Mouse (Mus musculus): Measurements from ENCODE around the gene Plekha6.

The Plekha6 gene

DNA sequence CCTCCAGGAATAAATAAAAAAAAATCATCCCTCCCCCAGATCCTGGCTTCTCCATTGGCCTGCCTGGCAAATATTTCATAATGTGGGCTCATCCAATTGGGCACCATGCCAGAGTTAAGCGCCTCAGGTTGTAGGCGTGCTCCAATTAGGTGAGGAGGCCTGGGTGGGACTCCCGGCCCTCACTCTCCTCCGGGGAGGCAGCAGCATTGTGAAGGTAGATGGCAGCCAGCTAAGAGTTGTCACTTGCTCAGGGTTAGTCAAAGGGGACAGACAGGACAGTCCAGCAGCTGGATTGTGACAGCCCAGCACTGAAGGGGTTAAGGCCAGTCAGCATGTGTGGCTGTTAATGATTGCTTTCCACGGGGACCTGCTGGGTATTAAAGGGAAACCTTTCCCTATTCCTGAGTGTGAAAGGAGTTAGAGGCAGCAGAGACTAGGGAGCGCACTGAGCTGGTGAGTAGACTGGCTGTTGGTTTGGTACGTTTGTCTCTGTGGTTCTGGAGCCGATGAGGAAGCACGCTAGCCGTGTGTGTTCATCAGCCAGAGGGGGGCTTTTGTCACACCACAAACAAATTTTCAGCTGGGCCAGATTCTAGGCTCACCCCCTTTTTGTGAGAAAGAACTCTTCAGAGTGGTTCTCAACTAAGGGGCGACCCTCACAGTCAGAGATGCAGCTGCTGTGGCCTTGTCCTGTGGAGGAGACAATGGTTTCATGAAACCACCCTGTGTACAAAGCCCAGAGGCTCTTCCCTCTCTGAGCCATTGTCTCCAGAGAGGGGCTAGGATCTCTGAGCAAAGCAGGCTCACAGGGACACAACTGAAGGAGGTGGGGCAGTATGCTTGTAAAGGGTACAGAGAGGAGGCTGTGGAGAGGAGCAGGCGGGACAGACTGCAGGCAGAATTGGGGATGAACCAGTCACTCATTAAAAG lies 81.9 kb downstream of the Plekha6 start:
- peak; percentile 62 for DNase-seq (ENCODE audit: low spot score)

DNA sequence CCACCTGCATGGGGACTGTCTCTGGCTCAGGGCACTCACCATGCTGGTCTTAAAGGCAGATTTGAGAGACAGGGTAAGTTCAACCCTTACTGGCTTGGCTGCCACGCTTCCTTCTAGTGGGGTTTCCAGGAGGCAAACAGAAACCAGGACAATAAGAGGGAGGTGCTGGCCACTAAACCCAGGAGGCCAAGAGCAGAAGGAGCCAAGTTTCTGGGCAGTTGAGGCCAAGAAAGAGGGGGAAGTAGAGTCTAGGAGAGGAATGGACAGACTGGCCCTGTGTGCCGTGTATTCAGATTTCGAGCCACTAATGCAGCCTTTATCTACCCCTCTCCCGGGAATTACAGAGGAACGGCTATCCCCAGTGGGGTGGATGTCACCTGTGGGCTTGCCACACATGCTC lies 83.2 kb downstream of the Plekha6 start:
- peak; percentile 40 for DNase-seq (ENCODE audit: low spot score)

DNA sequence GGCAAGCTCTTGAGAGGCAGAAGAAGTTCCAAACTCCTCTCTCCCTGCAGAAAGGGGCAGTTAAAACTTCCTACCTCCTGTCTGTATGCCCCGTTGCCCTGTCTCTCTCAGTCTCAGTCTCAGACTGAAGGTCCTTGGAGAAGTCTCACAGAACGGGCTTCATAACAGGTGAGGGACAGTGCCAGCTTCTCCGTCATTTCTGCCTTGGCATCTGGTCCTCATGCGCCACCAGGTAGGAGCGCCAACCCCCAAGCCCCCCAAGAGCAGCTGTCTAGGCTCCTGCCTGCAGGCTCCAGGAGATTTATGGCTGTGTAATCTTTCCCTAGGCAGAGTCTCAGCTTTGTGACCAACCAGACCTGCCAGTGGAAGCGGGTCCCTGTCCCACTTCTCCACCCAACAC lies 86.8 kb downstream of the Plekha6 start:
- no peak for DNase-seq (ENCODE audit: low spot score)

DNA sequence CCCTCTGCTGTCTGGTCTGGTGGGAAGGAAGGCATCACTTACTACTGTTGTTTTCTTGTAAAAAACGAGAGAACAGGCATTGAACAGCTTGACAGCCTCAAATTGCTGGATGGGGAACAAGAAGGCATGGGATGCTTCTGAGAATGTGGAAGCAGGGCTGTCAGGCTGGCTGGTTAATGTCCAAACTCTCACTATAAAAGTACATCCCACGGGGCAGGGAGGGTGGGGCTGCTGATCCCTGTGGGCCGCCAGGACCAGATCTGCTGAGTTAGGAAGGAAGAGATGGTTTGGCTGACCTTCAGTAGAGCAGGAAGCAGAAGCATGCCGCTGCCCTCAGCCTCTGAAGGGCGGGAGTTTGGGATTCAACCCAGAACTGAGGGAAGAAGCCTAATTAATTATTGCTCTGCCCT lies 87.6 kb downstream of the Plekha6 start:
- DNase-seq (ENCODE audit: low spot score), result no peak

DNA sequence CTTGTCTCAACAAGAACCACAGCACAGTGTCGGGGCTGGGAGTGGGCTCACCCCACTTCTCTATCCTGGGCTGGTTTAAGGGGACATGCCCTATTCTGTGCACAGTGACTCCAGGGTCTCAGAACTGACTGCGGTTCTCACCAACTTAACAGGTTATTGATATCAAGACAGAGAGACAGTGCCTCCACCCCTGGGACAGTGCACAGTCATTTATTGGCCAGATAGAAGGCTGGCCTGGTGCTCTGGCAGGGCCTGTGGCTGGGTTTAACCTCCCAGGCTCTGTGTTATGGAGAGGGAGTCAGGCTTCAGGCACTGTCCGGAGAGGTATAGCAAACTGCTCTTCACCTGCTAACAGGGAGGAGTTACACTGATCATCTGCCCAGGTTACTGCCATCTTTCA lies 88.2 kb downstream of the Plekha6 start:
- DNase-seq (ENCODE audit: low spot score), result no peak

DNA sequence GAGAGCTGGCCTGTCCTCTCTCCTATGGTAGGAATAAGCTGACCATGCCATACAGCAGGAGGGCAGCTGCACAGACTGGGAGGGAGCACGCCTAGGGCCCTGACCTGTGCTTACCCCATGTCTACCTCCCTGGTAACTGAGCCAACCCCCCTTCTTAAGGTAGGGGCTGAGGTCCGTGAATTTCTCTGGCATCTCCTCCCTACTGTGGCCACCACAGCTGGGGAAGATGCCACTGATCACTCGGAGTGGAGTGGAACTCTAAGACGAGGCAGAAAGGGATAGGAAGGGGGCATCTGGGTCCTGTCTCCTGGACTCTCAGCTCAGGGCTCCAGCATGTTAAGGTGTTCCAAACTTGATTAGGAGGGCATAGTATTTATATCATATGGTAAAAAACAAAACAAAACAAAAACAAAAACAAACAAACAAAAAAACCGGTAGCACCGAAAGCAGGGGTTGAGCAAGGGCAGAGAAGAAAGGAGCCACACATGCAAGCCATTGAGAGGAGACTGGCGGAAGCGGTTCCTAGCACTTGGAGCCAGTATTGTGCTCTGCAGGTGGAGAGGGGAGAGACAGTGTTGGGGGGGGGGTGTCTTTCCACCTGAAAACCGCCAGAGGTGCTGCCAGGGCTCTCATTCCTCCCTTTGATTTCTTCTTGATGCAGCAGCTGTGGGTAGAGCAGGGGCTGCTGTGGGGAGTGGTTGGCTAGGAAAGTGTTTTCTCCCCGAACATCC lies 89.0 kb downstream of the Plekha6 start:
- no peak for DNase-seq (ENCODE audit: low spot score)

DNA sequence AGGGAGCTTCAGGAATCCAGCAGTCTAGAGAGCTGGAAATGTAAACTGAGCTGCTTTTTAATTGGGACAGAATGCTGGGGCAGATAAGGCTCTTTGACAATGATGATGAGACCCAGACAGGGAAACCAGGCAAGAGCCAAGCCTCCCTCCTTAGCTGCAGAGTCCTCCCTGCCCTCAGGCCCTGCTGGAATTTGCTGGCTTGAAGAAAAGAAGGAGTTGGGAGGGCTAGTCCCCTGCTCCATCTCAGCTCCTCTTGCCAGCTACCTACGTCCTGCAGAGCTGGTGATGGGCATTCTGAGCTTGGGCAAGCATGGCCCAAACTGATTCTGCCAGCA lies 89.5 kb downstream of the Plekha6 start:
- no peak for DNase-seq (ENCODE audit: low spot score)

DNA sequence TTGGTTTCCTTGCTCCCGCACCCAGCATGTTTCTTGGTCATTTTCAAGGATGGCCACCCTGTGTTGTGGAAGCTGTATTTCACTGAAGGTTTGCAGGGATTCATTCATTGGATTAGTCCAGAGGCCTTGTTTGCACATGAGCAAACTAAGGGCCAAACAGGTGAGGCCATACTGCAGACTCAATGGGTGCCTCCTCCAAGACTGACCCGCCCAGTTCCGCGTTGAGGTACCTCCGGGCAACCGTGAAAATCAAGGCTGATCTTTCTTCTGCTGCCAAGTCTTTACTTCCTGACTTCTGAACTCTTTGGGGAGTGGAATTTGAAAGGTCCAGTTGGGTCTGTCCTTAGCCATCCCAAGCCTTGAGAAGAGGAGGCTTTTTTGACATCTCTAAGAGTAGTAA lies 90.2 kb downstream of the Plekha6 start:
- no peak for DNase-seq (ENCODE audit: low spot score)

DNA sequence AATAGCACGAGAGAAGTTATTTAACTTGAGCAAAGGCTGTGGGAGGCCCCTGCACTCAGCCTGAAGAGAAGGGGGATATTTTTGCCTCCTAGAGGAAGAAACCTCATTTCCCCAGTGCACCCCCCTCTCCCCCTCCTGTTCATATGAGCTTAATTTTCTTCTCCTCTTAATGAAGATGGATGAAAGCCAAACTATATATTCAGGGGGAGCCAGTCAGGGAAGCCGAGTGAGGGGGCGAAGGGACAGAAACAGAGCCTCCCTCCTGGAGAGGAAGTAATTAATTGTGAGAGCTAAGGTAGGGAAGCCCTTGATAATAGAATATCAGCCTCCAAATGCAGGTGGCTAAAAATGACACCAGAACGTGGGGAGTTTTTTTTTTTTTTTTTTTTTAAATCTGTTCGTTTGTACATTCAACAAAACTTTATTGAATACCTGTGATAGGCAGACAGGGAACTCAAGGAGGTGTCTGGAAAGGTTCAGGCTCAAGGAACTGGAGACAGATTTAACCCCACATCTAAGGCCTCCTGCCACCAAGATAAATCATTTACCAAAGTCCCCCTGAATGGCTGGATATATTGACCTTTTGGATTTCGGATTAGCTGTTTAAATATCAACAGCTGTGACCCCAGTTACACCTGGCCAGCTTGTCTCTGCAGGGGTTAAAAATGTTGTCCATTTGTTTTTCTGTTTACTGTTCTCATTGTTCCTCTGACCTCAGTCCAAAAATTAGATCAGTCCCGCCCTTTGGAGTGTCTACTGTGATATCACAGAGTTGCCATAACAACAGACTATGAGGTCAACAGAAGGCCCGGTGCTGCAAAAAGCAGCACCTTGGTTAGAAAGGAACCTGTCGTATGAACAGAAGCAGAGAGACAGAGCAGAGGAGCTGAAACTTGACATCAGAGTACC lies 91.1 kb downstream of the Plekha6 start:
- no peak for DNase-seq (ENCODE audit: low spot score)

DNA sequence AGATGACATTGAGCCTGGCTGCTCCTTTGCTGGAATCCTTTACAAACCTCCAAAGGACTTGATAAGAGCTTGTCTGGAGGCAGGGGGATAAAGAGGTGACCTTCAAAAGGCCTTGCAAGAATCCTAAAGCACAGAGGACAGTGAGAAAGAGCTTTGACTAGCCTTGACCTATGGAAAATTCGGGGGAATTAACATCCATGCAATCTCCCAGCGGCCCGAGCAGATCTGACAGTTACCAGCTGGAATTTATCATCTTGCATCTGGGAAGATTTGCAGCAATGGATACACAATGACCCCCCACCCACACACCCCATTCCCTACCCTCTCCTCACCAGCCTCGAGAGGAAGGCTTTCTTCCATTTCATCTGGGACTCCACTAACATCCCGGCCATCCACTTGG lies 91.8 kb downstream of the Plekha6 start:
- no peak for DNase-seq (ENCODE audit: low spot score)

DNA sequence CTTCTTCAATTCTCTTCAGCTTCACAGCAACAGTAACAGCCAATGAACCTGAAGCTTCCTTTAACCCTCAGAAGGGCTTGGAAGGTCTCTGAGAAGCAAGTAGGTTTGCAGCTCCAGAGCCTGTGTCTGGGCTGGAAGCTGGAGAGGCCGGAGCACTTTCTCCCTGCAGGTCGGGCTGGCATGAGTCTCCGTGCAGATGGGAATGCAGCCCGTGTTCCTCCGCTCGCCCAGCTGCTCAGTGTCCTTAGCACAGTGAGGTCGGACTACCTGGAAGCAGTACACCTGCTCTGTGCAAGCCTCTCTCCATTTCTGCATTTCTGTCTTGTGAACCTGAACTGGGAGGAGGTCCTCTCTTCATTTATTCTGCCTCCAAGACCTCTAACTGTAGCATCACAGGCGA lies 92.3 kb downstream of the Plekha6 start:
- DNase-seq (ENCODE audit: low spot score), result no peak

DNA sequence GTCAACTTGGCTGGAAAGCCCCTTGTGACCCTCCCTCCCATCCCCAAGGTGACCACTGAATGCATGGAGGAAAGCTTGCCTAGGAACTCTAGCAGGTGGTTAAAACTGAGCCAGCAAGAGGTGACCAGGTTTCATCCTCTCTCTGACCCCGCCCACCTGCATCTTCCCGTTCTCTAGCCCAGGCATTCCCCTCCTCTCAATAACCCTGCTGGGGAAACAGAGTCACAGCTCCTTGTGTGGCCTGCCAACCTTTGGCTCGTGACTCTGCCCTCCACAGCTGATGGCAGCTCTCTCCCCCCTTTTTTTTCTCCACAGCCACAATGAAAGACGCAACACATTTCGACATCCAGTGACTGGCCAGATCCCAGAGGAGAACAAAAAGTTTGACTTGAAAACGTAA lies 94.7 kb downstream of the Plekha6 start:
- DNase-seq (ENCODE audit: low spot score), result peak; percentile 15

DNA sequence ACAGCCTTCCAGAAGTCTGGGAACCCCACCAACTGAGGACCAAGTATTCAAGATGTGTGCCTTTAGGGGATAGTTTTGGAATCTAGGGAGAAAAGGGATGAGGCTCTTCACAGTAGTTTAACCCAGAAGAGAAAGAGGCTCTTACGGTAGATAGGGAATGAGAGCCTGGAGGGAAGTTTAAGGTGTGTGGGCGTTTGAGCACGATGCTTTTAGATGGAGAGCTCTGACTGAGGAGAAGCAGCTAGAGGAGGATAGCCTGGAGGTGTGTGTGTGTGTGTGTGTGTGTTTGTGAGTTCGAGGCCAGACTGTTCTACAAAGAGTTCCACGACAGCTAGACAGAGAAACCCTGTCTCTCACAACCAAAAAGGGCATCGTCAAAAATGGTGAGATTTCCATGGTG lies 98.6 kb downstream of the Plekha6 start:
- DNase-seq (ENCODE audit: low spot score), result no peak

DNA sequence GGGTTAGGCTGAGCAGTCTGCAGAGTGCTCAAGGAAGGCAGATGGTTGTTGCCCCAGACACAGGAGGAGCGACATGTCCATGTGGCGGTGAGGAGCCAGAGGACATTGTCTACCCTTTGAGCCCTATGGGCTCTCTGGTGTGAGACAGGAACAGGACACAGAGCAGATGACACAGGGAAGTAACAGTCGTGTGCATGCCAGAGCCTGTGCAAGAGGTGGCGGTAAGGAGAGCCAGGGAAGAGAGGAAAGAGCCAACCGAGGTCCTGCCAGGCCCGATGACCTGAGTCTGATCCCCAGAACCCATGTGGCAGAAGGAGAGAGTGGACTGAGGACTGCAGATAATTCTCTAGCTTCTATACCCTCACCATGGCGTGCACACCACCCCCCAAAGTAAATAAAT lies 99.1 kb downstream of the Plekha6 start:
- no peak for DNase-seq (ENCODE audit: low spot score)

DNA sequence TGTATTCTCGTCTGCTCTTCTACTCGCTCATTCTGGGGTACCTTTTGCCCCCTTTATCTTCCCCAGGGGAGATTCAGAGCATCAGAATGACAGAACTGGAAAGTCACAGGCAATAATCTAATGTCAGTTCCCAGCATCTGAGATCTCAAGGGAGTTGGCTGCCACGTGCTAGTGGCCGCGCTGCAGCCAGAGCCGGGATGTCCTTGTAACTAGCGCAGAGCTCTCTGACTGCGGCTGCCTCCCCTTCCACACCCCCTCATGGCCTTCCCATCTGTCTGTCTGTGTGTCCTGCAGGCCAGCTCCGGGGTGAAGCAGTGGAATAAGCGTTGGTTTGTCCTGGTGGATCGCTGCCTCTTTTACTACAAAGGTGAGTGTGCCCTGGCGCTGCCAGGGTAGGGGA lies 100.4 kb downstream of the Plekha6 start:
- no peak for DNase-seq (ENCODE audit: low spot score)

DNA sequence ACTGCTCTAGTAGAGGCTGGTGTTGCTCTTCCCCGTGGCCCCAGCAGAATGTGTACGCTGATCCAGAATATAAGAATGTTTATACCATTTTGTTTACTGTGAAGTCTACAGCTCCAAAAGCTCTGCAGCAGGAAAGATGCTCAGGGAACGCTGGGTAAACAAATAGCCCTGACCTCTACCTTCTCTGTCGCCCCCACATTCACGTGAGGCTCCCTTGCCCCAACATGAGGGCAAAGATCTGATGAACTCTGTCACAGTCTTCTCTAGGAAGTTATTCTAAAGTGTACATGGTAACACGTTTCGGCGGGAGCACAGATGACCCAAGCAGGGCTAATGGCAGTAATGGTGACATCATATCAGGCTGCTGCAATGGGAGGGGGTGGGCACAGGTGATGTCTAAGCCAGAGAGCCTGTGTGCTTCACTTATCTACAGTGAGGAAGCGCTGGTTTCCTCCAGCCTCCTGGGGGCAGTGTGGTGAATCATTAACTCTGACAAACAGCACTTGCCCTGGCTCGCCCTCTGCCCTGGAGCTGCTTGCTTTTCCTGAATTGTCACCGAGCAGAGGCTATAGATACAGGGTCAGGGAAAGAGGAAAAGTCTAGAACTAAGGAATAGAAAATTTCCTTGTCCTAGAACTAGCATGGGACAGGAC lies 101.2 kb downstream of the Plekha6 start:
- DNase-seq (ENCODE audit: low spot score), result peak; percentile 61

DNA sequence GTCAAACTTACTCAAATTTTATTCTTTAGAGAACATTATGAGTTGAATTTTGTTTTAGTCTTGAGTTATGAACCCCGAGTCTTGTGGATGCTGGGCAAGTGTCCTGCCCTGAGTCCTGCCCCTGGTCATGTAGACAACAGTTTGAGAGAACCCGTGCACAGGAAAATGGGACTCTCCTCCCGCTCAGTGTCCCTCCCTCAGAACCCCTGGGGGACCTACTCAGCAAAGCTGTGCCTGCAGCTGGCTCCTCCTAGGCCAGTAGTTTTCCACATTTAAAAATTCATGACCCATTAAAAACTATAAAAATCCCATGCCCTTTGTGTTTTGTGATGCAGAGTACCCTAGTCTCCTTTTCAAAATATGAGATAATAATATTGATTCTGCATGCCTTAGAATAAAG lies 103.1 kb downstream of the Plekha6 start:
- DNase-seq (ENCODE audit: low spot score), result no peak

DNA sequence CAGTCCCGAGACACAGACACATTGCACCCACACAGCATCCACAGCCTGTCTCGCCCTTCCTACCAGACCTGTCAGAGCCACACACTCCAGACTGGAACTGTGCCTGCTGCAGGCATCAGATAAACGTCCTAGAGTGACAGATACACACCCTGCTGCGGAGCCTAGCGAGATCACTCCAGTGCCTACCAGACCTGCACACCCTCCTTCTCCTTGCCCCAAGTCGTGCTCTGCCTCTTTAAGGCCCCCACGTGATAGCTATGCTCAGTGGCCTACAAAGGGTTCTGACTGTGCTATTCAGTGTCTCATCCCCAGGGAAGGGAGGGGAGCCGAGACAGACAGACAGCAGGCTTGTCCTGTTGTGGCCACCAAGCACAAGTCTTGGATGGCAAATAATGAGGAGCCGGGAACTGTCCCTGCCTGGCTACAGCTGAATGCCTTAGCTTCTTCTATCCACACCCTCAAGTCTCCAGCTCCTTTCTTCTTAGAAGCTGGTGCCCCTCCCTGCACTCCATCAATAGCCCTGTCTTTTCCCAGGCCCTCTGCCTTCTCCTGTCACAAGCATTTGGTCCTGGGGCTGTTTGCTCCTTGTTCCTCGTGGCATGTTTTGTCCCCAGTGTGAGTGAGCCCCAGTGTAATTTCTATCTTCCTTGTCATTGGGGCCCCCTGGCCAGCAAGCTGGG lies 103.9 kb downstream of the Plekha6 start:
- DNase-seq (ENCODE audit: low spot score), result no peak

DNA sequence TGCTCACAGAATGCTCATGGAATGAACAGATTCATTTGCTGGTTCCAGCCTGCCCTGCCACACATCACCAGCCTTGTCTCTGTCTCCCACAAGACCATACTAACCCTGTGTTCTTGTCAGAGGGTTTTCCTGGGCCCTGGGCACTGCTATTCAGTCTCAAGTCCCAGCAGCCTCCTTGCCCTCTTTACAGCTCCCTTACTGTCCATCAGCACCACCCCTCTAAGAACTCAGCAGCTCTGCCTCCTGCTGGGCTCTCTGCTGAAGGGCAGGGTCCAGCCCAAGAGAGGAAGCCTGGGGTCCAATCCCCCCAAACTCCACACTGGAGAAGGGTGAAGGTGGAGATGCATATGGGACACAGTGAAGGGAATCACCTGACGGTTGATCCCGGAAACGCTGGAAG lies 104.5 kb downstream of the Plekha6 start:
- no peak for DNase-seq (ENCODE audit: low spot score)

DNA sequence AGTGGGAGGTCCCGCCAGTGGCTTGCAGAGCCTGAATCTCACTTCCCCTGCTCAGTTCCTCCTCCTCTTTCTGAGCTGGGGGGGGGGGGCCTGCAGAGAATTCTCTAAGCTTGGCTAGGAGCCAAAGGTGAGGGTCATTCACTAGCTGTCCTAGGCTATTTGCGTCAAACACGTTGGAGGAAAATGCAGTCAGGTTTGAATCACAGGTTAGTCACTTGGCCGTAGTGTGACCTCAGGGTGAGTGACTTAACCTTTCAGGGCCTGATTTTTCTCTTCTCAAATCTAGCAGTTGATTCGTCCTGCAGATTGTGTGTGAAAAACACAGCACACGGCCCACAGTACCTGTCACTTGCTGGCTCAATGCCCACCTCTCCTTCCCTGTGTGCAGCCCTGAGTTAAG lies 106.3 kb downstream of the Plekha6 start:
- DNase-seq (ENCODE audit: low spot score), result no peak

DNA sequence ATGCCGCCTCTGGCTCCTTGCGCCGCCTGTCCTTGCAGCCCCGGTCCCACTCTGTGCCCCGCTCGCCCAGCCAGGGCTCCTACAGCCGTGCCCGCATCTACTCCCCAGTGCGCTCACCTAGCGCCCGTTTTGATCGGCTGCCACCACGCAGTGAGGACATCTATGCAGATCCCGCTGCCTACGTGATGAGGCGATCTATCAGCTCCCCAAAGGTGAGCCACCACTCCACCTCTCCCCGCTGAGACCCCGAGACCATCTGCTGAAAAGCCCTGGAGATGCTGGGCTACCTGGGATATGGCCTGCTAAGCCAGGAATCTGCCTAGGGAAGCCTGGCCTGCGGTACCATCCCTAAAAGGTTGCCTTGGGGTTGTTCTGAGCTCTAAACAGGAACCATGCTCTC lies 110.2 kb downstream of the Plekha6 start:
- no peak for DNase-seq (ENCODE audit: low spot score)

All from adipocyte (in vitro differentiated cells).